Mouse (Mus musculus) liver, embryonic 14.5 days (tissue): ENCODE data around the gene 3110082J24Rik.

Source experiments
- CTCF ChIP-seq: IDR thresholded peaks from 2 replicates; pipeline ENCODE4 v1.5.1; 2016; ENCODE audit warnings: antibody characterized with exemption, low read depth, control low read depth
- EP300 ChIP-seq: IDR thresholded peaks from 2 replicates; pipeline ENCODE4 v1.6.1; 2016; ENCODE audit warnings: antibody characterized with exemption, low read depth

- TF ChIP-seq EP300 (no peak), CTCF (no peak)
These were observed 20.9 kb upstream of the 3110082J24Rik start for GRCm38 (mm10) chr5:30126756-30127155.
